Mouse (Mus musculus) embryonic facial prominence, embryonic 14.5 days (tissue): ENCODE measurements around the gene Ddah1. TPM values are rescaled to one million over a fixed set of nuclear protein-coding genes. Genes with fewer than 3 reads are reported as not detected.
A peak's percentile ranks its signal among the peaks of the same experiment; 100 is the strongest.

Source experiments
- ATAC-seq: fragments of 200-750 bp; cut with Nextera tagmentation; 2 replicates; pipeline ENCODE4 v1.8.0; 2017; ENCODE audit warnings: low read depth, moderate number of reproducible peaks, moderate TSS enrichment
- DNase-seq: peaks from one replicate; pipeline ENCODE4 v3.0.0-alpha.2; 2015; ENCODE audit warnings: low spot score
- H3K27ac ChIP-seq: fragments of 300-500 bp; sonication (generic); replicated peaks from 2 replicates; pipeline ENCODE4 v1.5.1; 2014; ENCODE audit warnings: low read depth, mild to moderate bottlenecking, low read length, moderate library complexity
- H3K27me3 ChIP-seq: fragments of 300-500 bp; sonication (generic); replicated peaks from 2 replicates; pipeline ENCODE4 v1.6.1; 2014; ENCODE audit warnings: low read length; ENCODE audit not compliant: control insufficient read depth, insufficient read depth
- H3K36me3 ChIP-seq: fragments of 300-500 bp; sonication (generic); 2 replicates; pipeline ENCODE4 v1.6.1; 2014; ENCODE audit warnings: low read length, mixed read lengths; ENCODE audit not compliant: control insufficient read depth, insufficient read depth
- H3K4me1 ChIP-seq: fragments of 300-500 bp; sonication (generic); 2 replicates; pipeline ENCODE4 v1.6.1; 2014; ENCODE audit warnings: antibody characterized with exemption, low read length; ENCODE audit not compliant: control insufficient read depth, insufficient read depth
- H3K4me2 ChIP-seq: fragments of 300-500 bp; sonication (generic); 2 replicates; pipeline ENCODE4 v1.6.1; 2014; ENCODE audit warnings: low read depth, mild to moderate bottlenecking, low read length, moderate library complexity, mixed read lengths
- H3K4me3 ChIP-seq: fragments of 300-500 bp; sonication (generic); 2 replicates; pipeline ENCODE4 v1.5.1; 2014; ENCODE audit warnings: low read depth, mild to moderate bottlenecking, low read length
- H3K9ac ChIP-seq: fragments of 300-500 bp; sonication (generic); 2 replicates; pipeline ENCODE4 v1.6.1; 2014; ENCODE audit warnings: low read depth, mild to moderate bottlenecking, low read length, moderate library complexity, mixed read lengths
- H3K9me3 ChIP-seq: fragments of 300-500 bp; sonication (generic); 2 replicates; pipeline ENCODE4 v1.6.1; 2016; ENCODE audit warnings: low read length; ENCODE audit not compliant: control insufficient read depth
- WGBS: fragments of 180-500 bp; shearing (Covaris S2); extraction: QIAGEN DNeasy Blood & Tissue Kit; methylation state at CpG from one replicate; pipeline ENCODE4 v1.1.7; 2014; 5-methylcytosine and 5-hydroxymethylcytosine counted together
- polyA plus RNA-seq: library from polyadenylated mRNA; unstranded; fragments of >200 nt; fragmentation: Nextera tagmentation; extraction: Ambion mirVana; gene quantifications from 2 replicates; pipeline ENCODE4 v1.2.1, GENCODE M21; 2014

The Ddah1 gene
- polyA plus RNA-seq, 1 experiment from 2014 or later = 50.9 TPM

DNA sequence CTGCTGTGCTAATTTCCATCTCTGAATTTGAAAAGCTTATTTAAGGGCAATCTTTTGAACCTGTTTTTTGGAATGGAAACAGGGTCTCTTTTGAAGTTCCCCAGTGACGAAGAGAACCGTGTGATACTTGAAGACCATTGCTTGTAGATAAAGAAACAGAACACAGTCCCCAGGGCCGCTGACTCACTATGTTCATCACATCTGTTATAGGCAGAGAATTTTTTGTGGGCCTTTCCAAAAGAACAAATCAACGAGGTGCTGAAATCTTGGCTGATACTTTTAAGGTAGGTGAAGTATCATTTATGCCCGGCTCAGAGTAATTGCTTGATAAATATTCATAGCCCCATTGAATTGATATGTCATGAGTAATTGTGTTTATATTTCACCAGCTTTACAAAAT is 93.6 kb downstream of the Ddah1 start:
- Histone ChIP-seq H3K4me1 (no peaks in the 10 kb centered on the region), H3K4me2 (no peak overlapping the region), H3K9me3 (0 out of 2 replicates have a peak, but pooled peaks cover 5% of the 10 kb centered on the region), H3K27ac (no peak overlapping the region), H3K27me3 (no peaks in the 10 kb centered on the region), H3K4me3 (no peak overlapping the region), H3K36me3 (no peaks in the 10 kb centered on the region), H3K9ac (no peak overlapping the region)
- DNase-seq = no peak
- ATAC-seq = no peak
- 75% methylated on average over 5 of the region's 5 CpGs for WGBS

- 93% methylated on average over 4 of the region's 4 CpGs for WGBS
- H3K36me3 ChIP-seq = no peaks in the 10 kb centered on the region
- ATAC-seq = no peak
These were observed 94.3 kb downstream of the Ddah1 start for GRCm38 (mm10) chr3:145852800-145853199.

DNA sequence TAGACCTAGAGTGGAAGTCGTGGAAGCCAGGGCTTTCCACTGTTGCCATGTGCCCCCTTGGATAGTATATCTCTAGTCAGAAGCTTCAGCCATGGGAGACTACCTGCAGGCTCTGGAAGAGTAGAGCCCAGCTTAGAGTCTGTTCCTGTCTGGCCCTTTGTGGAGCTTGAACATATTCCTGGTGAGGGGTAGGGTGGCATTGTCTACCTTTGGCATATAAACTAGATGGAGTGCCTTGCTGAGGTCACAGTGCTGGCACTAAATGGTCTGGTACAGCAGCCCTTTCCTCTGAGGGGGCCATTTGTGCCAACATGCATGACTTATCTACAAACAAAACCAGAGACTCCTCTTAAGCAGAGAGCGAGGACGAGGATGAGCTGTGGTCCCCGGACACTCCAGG is 95.2 kb downstream of the Ddah1 start:
- no peak overlapping the region for H3K4me2 ChIP-seq
- no peaks in the 10 kb centered on the region for H3K36me3 ChIP-seq
- H3K27me3 ChIP-seq = no peaks in the 10 kb centered on the region
- H3K4me3 ChIP-seq = no peak overlapping the region
- 0 out of 2 replicates have a peak, but pooled peaks cover 10% of the 10 kb centered on the region for H3K9me3 ChIP-seq
- no peak overlapping the region for H3K9ac ChIP-seq
- WGBS = 84% methylated on average over 4 of the region's 4 CpGs
- no peak overlapping the region for H3K27ac ChIP-seq
- no peak for DNase-seq
- H3K4me1 ChIP-seq = no peaks in the 10 kb centered on the region
- ATAC-seq = no peak

More at GRCm38 (mm10) chr3:145852800-145853199, 94.3 kb downstream of the Ddah1 start:
- Histone ChIP-seq H3K4me3 (no peak overlapping the region), H3K27me3 (no peaks in the 10 kb centered on the region), H3K27ac (no peak overlapping the region), H3K9me3 (0 out of 2 replicates have a peak, but pooled peaks cover 10% of the 10 kb centered on the region), H3K4me1 (no peaks in the 10 kb centered on the region), H3K9ac (no peak overlapping the region), H3K4me2 (no peak overlapping the region)
- DNase-seq = no peak

- no peaks in the 10 kb centered on the region for H3K4me1 ChIP-seq
- ATAC-seq (no peak), DNase-seq (no peak)
- H3K9ac ChIP-seq = no peak overlapping the region
- WGBS = 75% methylated on average over 5 of the region's 5 CpGs
- H3K9me3 ChIP-seq = 0 out of 2 replicates have a peak, but pooled peaks cover 10% of the 10 kb centered on the region
- no peaks in the 10 kb centered on the region for H3K36me3 ChIP-seq
- H3K27me3 ChIP-seq = no peaks in the 10 kb centered on the region
- no peak overlapping the region for H3K27ac ChIP-seq
- H3K4me3 ChIP-seq = no peak overlapping the region
- no peak overlapping the region for H3K4me2 ChIP-seq
These were observed 96.0 kb downstream of the Ddah1 start for GRCm38 (mm10) chr3:145854427-145854826.

DNA sequence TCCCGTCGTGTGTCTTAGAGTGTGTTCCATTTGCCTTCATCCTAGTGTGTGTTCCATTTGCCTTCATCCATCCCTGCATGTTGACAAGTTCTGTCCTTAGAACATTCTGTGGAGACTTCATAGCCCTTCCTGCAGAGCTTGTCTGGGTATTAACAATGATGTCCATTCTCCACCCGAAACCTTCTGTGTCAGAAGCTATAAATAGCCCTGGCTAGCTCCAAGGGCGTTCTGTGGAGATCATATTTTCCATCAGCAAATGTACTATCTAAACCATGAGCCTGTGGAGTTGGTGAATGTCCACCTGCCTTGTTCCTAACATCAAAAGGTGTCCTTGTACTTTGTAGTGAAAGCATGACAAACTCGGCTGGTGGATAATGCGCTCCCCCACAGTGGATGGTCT is 96.8 kb downstream of the Ddah1 start:
- no peak for DNase-seq
- no peak for ATAC-seq
- 86% methylated on average over 6 of the region's 6 CpGs for WGBS
- H3K9ac ChIP-seq = no peak overlapping the region
- H3K27ac ChIP-seq = no peak overlapping the region
- H3K9me3 ChIP-seq = 0 out of 2 replicates have a peak, but pooled peaks cover 10% of the 10 kb centered on the region
- no peak overlapping the region for H3K4me3 ChIP-seq
- no peak overlapping the region for H3K4me2 ChIP-seq
- H3K36me3 ChIP-seq = no peaks in the 10 kb centered on the region
- H3K4me1 ChIP-seq = no peaks in the 10 kb centered on the region
- no peaks in the 10 kb centered on the region for H3K27me3 ChIP-seq

DNA sequence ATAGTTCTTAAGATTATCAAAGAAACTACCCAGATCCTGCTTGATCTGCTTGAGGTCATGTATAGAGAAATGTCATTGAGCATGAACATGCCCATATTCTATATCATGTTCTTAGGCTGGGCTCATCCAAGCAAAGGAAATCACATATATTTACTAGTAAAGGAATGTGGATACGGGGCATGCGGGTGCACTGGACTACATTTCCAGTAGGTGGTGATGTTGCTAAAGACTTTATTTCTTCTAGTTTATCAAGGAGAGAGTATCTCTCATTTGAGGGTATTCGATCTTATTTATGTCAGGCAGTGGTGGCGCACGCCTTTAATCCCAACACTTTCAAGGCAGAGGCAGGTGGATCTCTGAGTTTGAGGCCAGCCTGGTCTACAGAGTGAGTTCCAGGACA is 99.9 kb downstream of the Ddah1 start:
- Histone ChIP-seq H3K9ac (no peak overlapping the region), H3K4me3 (no peak overlapping the region), H3K4me1 (no peaks in the 10 kb centered on the region), H3K4me2 (no peak overlapping the region), H3K27me3 (no peaks in the 10 kb centered on the region), H3K9me3 (0 out of 2 replicates have a peak, but pooled peaks cover 10% of the 10 kb centered on the region), H3K36me3 (no peaks in the 10 kb centered on the region), H3K27ac (no peak overlapping the region)
- DNase-seq (no peak), ATAC-seq (no peak)
- 96% methylated on average over 5 of the region's 5 CpGs for WGBS

- Histone ChIP-seq H3K27ac (no peak overlapping the region), H3K9me3 (0 out of 2 replicates have a peak, but pooled peaks cover 1% of the 10 kb centered on the region), H3K4me2 (no peak overlapping the region), H3K4me3 (no peak overlapping the region), H3K4me1 (peaks cover 8% of the 10 kb centered on the region; the same call in 1 of the 2 replicates), H3K27me3 (no peaks in the 10 kb centered on the region), H3K36me3 (no peaks in the 10 kb centered on the region), H3K9ac (no peak overlapping the region)
- ATAC-seq = no peak
- DNase-seq = no peak
- 84% methylated on average over 4 of the region's 4 CpGs for WGBS
These were observed 104.0 kb downstream of the Ddah1 start for GRCm38 (mm10) chr3:145862521-145862920.

- no peak overlapping the region for H3K4me2 ChIP-seq
- peak overlapping the region; percentile 50; the same call in 1 of the 2 replicates for H3K27ac ChIP-seq
- H3K4me3 ChIP-seq = no peak overlapping the region
- ATAC-seq (no peak), DNase-seq (peak; percentile 68)
- H3K4me1 ChIP-seq = peaks cover 8% of the 10 kb centered on the region; the same call in 1 of the 2 replicates
- WGBS = 65% methylated on average over 8 of the region's 8 CpGs
- H3K9me3 ChIP-seq = no peaks in the 10 kb centered on the region
- H3K9ac ChIP-seq = no peak overlapping the region
- H3K36me3 ChIP-seq = no peaks in the 10 kb centered on the region
- H3K27me3 ChIP-seq = no peaks in the 10 kb centered on the region
These were observed 105.7 kb downstream of the Ddah1 start for GRCm38 (mm10) chr3:145864033-145864712.
